Mouse (Mus musculus) hindbrain, embryonic 12.5 days (tissue): ENCODE results near the gene Raly. TPM values are rescaled to one million over a fixed set of nuclear protein-coding genes. Genes with fewer than 3 reads are reported as not detected.

ENCODE experiments used
- ATAC-seq: fragments of 200-750 bp; cut with Nextera tagmentation; 2 replicates; pipeline ENCODE4 v1.8.0; 2017; ENCODE audit warnings: moderate TSS enrichment; ENCODE audit not compliant: low FRiP score
- H3K27ac ChIP-seq: fragments of 300-500 bp; sonication (generic); 2 replicates; pipeline ENCODE4 v1.5.1; 2016; ENCODE audit warnings: mild to moderate bottlenecking
- H3K27me3 ChIP-seq: fragments of 300-500 bp; sonication (generic); 2 replicates; pipeline ENCODE4 v1.6.1; 2016; ENCODE audit warnings: mild to moderate bottlenecking
- H3K36me3 ChIP-seq: fragments of 300-500 bp; sonication (generic); 2 replicates; pipeline ENCODE4 v1.6.1; 2016; ENCODE audit warnings: mild to moderate bottlenecking
- H3K4me1 ChIP-seq: fragments of 300-500 bp; sonication (generic); 2 replicates; pipeline ENCODE4 v1.6.1; 2016
- H3K4me2 ChIP-seq: fragments of 300-500 bp; sonication (generic); replicated peaks from 2 replicates; pipeline ENCODE4 v1.6.1; 2016; ENCODE audit warnings: mild to moderate bottlenecking
- H3K4me3 ChIP-seq: fragments of 300-500 bp; sonication (generic); 2 replicates; pipeline ENCODE4 v1.5.1; 2016; ENCODE audit warnings: mild to moderate bottlenecking
- H3K9ac ChIP-seq: fragments of 300-500 bp; sonication (generic); 2 replicates; pipeline ENCODE4 v1.6.1; 2016; ENCODE audit warnings: mild to moderate bottlenecking, moderate library complexity
- H3K9me3 ChIP-seq: fragments of 300-500 bp; sonication (generic); replicated peaks from 2 replicates; pipeline ENCODE4 v1.6.1; 2016; ENCODE audit warnings: mild to moderate bottlenecking
- WGBS: fragments of 180-500 bp; shearing (Covaris S2); methylation state at CpG from one replicate; pipeline ENCODE4 v1.1.7; 2016; 5-methylcytosine and 5-hydroxymethylcytosine counted together
- polyA plus RNA-seq: library from polyadenylated mRNA; unstranded; fragments of >200 nt; fragmentation: Nextera tagmentation; extraction: Ambion mirVana; gene quantifications from 2 replicates; pipeline ENCODE4 v1.2.1, GENCODE M21; 2016

Raly gene
- polyA plus RNA-seq, 1 experiment from 2014 or later = 37.7 TPM

GRCm38 (mm10) chr2:154786776-154787175 is 4.1 kb upstream of the Raly start:
- 86% methylated on average over 11 of the region's 11 CpGs for WGBS
- H3K4me3 ChIP-seq = no peak overlapping the region
- no peak overlapping the region for H3K4me2 ChIP-seq
- no peak overlapping the region for H3K27ac ChIP-seq
- ATAC-seq = no peak
- H3K4me1 ChIP-seq = peaks cover 34% of the 10 kb centered on the region
- no peaks in the 10 kb centered on the region for H3K27me3 ChIP-seq
- H3K36me3 ChIP-seq = no peaks in the 10 kb centered on the region
- H3K9ac ChIP-seq = no peak overlapping the region
- no peaks in the 10 kb centered on the region for H3K9me3 ChIP-seq

DNA sequence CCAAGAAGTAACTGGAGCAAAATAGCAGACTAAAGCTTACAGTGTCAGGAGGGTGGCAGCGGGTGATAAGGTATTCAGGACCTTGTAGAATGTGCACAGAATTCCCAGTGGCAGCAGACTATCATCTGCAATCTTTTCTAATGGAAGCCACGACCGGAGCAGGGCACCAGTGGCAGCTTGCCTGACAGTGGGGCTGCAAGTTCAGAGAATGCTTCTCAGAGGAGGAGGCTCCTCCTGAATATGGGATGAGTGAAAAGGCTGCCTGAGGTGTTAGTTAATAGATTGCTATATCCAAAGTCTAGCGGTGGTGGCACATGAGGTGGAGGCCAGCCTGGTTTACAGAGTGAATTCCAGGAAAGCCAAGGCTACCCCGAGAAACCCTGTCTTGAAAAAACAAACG is 1.5 kb upstream of the Raly start:
- H3K27ac ChIP-seq = no peak overlapping the region
- no peak for ATAC-seq
- 75% methylated on average over 6 of the region's 6 CpGs for WGBS
- H3K9ac ChIP-seq = no peak overlapping the region
- no peaks in the 10 kb centered on the region for H3K36me3 ChIP-seq
- H3K4me3 ChIP-seq = no peak overlapping the region
- H3K9me3 ChIP-seq = no peaks in the 10 kb centered on the region
- H3K4me1 ChIP-seq = peaks cover 43% of the 10 kb centered on the region
- peak overlapping the region; percentile 82; the same call in 1 of the 2 replicates for H3K4me2 ChIP-seq
- no peaks in the 10 kb centered on the region for H3K27me3 ChIP-seq

DNA sequence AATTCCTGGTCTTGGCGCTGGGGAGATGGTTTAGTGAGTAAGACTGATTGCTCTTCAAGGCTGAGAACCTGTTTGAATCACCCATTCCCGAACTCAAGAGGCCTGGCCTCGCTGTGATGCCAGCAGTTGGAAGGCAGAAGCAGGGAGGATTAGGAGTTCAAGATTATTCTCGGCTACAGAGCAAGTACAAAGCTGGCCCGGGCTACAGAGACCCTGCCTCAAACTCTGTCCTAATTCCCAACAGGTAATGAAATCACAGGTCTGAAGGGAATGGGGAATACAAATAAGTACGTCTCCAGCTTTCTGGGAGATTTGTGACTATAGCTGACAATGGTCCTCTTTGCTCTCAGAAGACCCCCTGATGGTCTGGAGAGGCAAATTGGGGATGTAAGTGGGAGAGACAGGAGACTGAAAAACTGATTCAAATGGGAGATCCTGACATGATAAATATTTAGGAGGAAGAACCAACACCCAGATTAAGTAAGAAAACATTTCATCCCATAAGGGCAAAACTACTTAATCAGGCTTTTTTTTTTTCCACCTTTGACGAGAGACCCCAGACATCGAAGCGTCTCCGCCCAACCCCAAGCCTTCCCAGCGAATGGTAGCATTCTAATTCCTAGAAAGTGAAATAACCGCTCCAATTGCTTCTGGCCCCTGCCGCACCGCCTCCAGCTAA is 780 bp upstream of the Raly start:
- Histone ChIP-seq H3K9ac (peak overlapping the region; percentile 62), H3K4me1 (peaks cover 39% of the 10 kb centered on the region), H3K36me3 (no peaks in the 10 kb centered on the region), H3K9me3 (no peaks in the 10 kb centered on the region), H3K27ac (peak overlapping the region; percentile 95), H3K4me3 (peak overlapping the region; percentile 94), H3K27me3 (no peaks in the 10 kb centered on the region), H3K4me2 (peak overlapping the region; percentile 82)
- WGBS = 7% methylated on average over 14 of the region's 14 CpGs
- ATAC-seq = no peak

GRCm38 (mm10) chr2:154791661-154792642 is 1.1 kb downstream of the Raly start:
- peak overlapping the region; percentile 95 for H3K9ac ChIP-seq
- no peaks in the 10 kb centered on the region for H3K27me3 ChIP-seq
- peak overlapping the region; percentile 95 for H3K27ac ChIP-seq
- H3K36me3 ChIP-seq = no peaks in the 10 kb centered on the region
- no peaks in the 10 kb centered on the region for H3K9me3 ChIP-seq
- peak overlapping the region; percentile 82 for H3K4me2 ChIP-seq
- WGBS = 1% methylated on average over 60 of the region's 67 CpGs
- H3K4me1 ChIP-seq = peaks cover 28% of the 10 kb centered on the region
- peak; percentile 33 for ATAC-seq
- peak overlapping the region; percentile 94 for H3K4me3 ChIP-seq

DNA sequence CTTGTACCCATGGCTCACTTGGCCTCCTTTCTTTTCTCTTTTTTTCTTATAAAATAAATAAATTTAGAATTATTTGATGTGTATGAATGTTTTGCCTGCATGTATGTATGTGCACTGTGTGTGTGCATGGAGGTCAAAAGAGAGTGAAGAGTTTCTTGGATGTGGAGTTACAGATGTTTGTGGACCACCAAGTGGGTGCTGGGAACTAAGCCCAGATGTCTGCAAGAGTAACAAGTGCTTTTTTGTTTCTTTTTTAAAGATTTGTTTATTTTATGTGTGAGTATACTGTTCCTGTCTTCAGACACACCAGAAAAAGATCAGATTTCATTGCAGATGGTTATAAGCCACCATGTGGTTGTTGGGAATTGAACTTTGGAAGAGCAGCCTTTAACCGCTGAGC is 12.5 kb downstream of the Raly start:
- ATAC-seq = no peak
- H3K36me3 ChIP-seq = no peaks in the 10 kb centered on the region
- no peak overlapping the region for H3K4me3 ChIP-seq
- H3K27ac ChIP-seq = no peak overlapping the region
- 79% methylated on average over 1 of the region's 1 CpGs for WGBS
- H3K27me3 ChIP-seq = no peaks in the 10 kb centered on the region
- H3K4me1 ChIP-seq = no peaks in the 10 kb centered on the region; the same call in 1 of the 2 replicates
- H3K9ac ChIP-seq = no peak overlapping the region
- H3K4me2 ChIP-seq = no peak overlapping the region
- no peaks in the 10 kb centered on the region for H3K9me3 ChIP-seq

DNA sequence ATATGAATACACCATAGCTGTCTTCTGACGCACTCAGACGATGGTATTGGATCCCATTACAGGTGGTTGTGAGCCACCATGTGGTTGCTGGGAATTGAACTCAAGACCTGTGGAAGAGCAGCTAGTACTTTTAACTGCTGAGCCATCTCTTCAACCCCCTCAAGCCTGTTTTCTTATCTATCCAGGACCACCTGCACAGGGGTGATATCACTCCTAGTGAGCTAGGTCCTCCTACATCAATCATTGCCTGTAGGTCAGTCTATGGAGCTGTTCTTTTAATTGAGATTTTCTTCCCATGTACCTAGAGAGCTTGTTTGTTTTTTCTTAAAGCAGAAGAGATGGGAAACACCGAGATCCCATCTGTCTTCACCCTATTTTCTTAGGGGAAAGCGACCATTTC is 12.9 kb downstream of the Raly start:
- Histone ChIP-seq H3K27ac (no peak overlapping the region), H3K27me3 (no peaks in the 10 kb centered on the region), H3K4me2 (no peak overlapping the region), H3K9ac (no peak overlapping the region), H3K4me1 (no peaks in the 10 kb centered on the region; the same call in 1 of the 2 replicates), H3K36me3 (no peaks in the 10 kb centered on the region), H3K9me3 (no peaks in the 10 kb centered on the region), H3K4me3 (no peak overlapping the region)
- 63% methylated on average over 4 of the region's 4 CpGs for WGBS
- ATAC-seq = no peak

DNA sequence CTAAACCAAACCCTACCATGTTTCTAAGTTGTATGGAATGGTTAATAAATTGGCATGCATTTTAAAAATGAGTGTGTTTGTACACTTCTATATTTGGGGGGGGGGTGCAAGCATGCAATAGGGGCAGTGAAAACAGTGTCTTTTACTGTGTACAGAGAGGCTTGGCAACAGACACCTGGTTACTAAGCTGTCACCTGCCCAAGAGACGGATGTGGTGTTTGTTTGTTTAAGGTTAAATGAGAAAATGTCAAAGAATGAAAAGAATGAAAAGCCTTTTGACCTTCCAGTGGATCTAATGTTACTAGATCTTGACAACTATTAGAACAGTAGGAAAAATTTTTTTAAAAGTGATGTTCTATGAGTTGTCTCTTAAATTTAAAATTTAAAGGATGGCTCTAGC is 16.8 kb downstream of the Raly start:
- no peak overlapping the region for H3K4me2 ChIP-seq
- 74% methylated on average over 1 of the region's 1 CpGs for WGBS
- H3K4me1 ChIP-seq = no peaks in the 10 kb centered on the region; the same call in 1 of the 2 replicates
- no peaks in the 10 kb centered on the region for H3K36me3 ChIP-seq
- no peak overlapping the region for H3K27ac ChIP-seq
- H3K27me3 ChIP-seq = no peaks in the 10 kb centered on the region
- no peak for ATAC-seq
- H3K9me3 ChIP-seq = no peaks in the 10 kb centered on the region
- H3K4me3 ChIP-seq = no peak overlapping the region
- no peak overlapping the region for H3K9ac ChIP-seq

DNA sequence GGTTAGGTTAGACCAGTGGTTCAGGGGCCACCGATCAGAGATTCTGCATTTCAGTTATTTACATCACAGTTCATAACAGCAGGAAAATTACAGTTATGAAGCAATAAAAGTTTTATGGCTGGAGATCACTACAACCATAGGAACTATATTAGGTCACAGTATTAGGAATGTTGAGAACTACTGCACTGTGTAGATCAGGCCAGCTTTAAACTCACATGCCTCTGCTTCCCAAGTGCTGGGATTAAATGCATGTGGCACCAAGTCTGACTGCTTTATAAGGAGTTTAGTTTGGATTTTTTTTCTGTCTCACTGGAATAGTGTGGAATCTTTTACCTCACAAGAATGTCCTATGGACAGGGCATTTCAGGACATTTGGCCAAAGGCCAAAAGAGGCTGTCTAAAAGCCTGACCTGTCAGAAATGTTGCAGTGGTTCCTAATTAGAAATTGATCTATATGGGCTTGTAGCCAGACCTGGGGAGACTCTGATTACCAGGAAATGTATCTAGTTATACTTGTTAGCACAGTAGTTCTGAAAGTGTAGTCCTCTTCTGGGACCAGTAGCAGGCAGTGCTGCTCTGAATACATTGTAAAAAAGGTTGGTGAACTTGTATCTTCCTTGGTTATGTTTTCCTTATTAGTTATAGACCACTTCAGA is 18.3 kb downstream of the Raly start:
- ATAC-seq = no peak
- Histone ChIP-seq H3K4me3 (no peak overlapping the region), H3K36me3 (no peaks in the 10 kb centered on the region), H3K27ac (no peak overlapping the region), H3K27me3 (no peaks in the 10 kb centered on the region), H3K4me2 (no peak overlapping the region), H3K9me3 (no peaks in the 10 kb centered on the region), H3K9ac (no peak overlapping the region), H3K4me1 (no peaks in the 10 kb centered on the region; the same call in 1 of the 2 replicates)
- WGBS = 92% methylated on average over 1 of the region's 1 CpGs

- no peak overlapping the region for H3K27ac ChIP-seq
- H3K27me3 ChIP-seq = no peaks in the 10 kb centered on the region
- 62% methylated on average over 1 of the region's 1 CpGs for WGBS
- no peaks in the 10 kb centered on the region for H3K9me3 ChIP-seq
- H3K4me3 ChIP-seq = no peak overlapping the region
- no peak overlapping the region for H3K9ac ChIP-seq
- ATAC-seq = no peak
- H3K4me2 ChIP-seq = no peak overlapping the region
- no peaks in the 10 kb centered on the region for H3K4me1 ChIP-seq
- H3K36me3 ChIP-seq = no peaks in the 10 kb centered on the region
These were observed 19.9 kb downstream of the Raly start for GRCm38 (mm10) chr2:154810821-154811220.

DNA sequence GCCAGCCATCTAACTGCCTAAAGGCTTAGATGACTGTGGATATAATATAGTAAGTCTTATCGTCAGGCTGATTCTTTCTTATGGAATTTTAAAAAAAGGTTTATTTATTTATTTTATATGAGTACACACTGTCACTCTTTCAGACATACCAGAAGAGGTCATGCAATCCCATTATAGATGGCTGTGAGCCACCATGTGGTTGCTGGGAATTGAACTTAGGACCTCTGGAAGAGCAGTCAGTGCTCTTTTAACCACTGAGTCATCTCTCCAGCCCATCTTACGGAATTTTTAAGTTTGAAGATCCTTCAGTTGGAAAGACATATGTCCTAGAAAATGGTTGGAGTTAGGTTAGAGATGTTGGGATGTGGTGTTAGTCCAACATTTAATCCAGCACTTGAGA is 22.5 kb downstream of the Raly start:
- H3K4me2 ChIP-seq = no peak overlapping the region
- ATAC-seq = no peak
- H3K4me3 ChIP-seq = no peak overlapping the region
- H3K36me3 ChIP-seq = no peaks in the 10 kb centered on the region
- no peaks in the 10 kb centered on the region for H3K27me3 ChIP-seq
- H3K27ac ChIP-seq = no peak overlapping the region
- no peaks in the 10 kb centered on the region for H3K9me3 ChIP-seq
- no peak overlapping the region for H3K9ac ChIP-seq
- H3K4me1 ChIP-seq = peaks cover 13% of the 10 kb centered on the region
- WGBS = 86% methylated on average over 2 of the region's 2 CpGs

DNA sequence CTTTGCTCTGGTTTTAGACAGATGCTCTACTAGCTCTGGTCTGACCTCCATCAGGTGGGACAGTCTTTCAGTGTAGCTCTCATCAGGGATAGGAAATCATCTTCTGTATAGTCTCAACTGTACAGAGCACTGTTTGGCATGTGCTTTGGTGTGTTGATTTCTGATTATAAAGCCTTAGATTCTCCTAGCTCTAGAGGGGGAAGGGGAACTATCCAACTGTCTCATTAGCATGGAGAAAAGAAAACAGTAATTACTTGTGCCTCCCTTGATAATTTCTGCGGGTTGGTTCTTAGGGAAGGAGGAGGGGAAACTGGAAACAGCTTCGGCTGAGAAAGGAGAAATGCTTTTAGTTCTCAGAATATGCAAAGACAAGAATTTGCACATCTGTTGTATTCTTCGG is 26.2 kb downstream of the Raly start:
- no peaks in the 10 kb centered on the region for H3K36me3 ChIP-seq
- WGBS = 52% methylated on average over 3 of the region's 3 CpGs
- ATAC-seq = no peak
- H3K4me2 ChIP-seq = no peak overlapping the region
- H3K27me3 ChIP-seq = no peaks in the 10 kb centered on the region
- H3K4me3 ChIP-seq = no peak overlapping the region
- H3K9me3 ChIP-seq = no peaks in the 10 kb centered on the region
- peaks cover 13% of the 10 kb centered on the region for H3K4me1 ChIP-seq
- H3K27ac ChIP-seq = peak overlapping the region; percentile 14; the same call in 1 of the 2 replicates
- H3K9ac ChIP-seq = no peak overlapping the region

DNA sequence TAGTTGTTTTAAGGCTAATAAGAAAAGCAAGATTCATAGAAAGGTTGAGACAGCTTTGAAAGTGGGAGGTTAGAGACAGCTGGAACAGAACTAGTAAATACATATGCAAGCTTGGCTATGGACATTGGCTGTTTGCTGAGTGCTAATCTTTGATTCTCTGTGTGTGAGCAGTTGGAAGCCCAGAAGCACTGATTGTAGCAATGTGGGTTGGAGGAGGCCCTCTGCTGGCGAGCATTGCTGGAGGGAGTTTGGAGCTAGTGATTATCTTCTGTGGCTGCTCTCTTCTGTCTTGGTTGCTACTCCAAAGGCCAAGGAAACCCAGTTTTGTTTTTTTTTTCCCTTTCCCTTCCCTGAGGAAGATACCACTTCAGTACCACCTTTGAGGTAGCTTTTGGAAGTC is 26.9 kb downstream of the Raly start:
- H3K27ac ChIP-seq = peak overlapping the region; percentile 7; the same call in 1 of the 2 replicates
- no peak for ATAC-seq
- peaks cover 13% of the 10 kb centered on the region for H3K4me1 ChIP-seq
- H3K36me3 ChIP-seq = no peaks in the 10 kb centered on the region
- no peaks in the 10 kb centered on the region for H3K27me3 ChIP-seq
- H3K4me2 ChIP-seq = no peak overlapping the region
- no peak overlapping the region for H3K9ac ChIP-seq
- H3K9me3 ChIP-seq = no peaks in the 10 kb centered on the region
- no peak overlapping the region for H3K4me3 ChIP-seq
- 65% methylated on average over 1 of the region's 1 CpGs for WGBS
